Mouse (Mus musculus): ENCODE measurements around the gene Tstd1. TPM values are rescaled to one million over a fixed set of nuclear protein-coding genes. Genes with fewer than 3 reads are reported as not detected.
A peak's percentile ranks its signal among the peaks of the same experiment; 100 is the strongest.

Tstd1 gene
- polyA plus RNA-seq, 1 experiment from 2014 or later, result 11.7 TPM

DNA sequence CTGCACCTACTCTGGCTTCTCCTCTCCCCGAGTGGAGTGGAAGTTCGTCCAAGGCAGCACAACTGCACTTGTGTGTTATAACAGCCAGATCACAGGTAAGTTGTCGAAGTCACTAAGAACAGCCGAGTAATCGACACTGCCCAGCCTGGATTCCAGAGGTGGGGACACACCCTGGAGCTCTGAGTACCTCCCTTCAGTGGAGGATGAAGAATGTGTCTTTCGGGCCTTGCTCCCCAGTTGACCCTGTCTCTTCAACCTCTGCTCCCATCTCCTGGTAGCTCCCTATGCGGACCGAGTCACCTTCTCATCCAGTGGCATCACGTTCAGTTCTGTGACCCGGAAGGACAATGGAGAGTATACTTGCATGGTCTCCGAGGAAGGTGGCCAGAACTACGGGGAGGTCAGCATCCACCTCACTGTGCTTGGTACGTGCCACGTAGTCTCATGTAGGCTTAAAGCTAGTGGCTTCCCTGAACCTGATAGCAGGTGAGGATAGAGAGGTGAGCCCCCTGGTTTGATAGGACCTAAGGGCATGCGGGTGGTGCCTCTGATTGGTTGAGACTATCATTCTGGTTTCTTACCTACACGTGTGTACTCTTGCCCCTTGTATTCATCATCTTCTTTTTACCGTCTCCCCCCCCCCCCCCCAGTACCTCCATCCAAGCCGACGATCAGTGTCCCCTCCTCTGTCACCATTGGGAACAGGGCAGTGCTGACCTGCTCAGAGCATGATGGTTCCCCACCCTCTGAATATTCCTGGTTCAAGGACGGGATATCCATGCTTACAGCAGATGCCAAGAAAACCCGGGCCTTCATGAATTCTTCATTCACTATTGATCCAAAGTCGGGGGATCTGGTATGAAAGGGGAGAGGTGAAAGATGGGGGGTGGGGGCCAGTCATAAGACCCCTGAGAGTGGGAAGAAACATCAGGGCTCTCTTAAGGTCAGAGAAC, 42.2 kb downstream of the Tstd1 start:
- Histone ChIP-seq H3K27ac (no peak overlapping the region), H3K27me3 (no peaks in the 10 kb centered on the region), H3K4me2 (replicated peaks) (0 out of 2 replicates have a peak overlapping the region, but pooled peaks have one; percentile 9), H3K36me3 (no peaks in the 10 kb centered on the region), H3K9ac (replicated peaks) (no peak overlapping the region), H3K4me1 (replicated peaks) (peaks cover 12% of the 10 kb centered on the region), H3K4me3 (replicated peaks) (no peak overlapping the region), H3K9me3 (no peaks in the 10 kb centered on the region)
- no peak for ATAC-seq
- WGBS, result 93% methylated on average over 22 of the region's 22 CpGs

DNA sequence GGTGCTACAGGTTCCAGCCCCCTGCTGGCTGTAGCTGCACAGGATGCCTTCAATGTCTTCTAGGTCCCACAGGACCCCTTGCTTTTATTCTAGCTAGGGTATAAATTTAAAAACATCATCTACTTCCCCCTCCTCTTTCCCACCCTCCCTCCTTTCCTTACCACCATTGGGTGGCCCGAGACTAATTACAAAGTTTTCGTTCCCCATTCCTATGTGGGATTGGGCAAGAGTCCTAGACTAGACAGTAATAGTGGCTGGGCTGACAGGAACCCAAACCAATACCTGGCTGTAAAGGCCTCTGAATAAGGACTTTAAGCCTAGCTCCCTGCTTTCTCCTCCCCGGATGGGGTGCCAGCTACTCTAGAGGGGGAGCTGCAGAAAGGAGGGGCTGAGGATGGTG, 44.5 kb downstream of the Tstd1 start:
- H3K9ac ChIP-seq (replicated peaks), result no peak overlapping the region

DNA sequence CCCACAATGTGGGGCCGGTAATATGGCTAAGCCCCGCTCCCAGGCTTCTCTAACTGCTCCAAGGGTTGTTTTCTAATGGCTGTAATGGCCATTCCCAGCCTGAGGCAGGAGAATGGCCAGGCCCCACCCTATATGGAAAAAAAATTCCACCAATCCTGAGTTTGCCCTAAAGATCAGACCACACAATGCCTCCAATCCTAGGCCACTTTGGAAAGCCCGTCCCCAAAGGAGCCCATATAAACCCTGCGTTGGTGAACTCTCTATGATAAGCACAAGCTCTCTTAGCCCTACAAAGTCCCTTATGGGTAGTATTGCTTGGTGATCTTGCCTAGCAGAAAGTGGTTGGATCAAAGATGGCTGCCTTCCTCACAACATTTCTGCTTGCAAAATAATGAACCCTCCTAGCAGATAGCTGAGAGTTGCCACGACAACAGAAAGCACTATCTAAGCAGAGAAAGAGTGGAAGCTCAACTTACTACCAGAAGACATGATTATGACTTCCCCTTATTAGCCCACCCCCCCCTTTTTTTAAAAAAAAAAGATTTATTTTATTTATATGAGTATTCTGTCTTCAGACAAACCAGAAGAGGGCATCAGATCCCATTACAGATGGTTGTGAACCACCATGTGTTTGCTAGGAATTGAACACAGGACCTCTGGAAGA, 47.2 kb downstream of the Tstd1 start:
- no peak overlapping the region for H3K4me2 ChIP-seq (replicated peaks)
- no peaks in the 10 kb centered on the region for H3K4me1 ChIP-seq (replicated peaks)
- no peak for ATAC-seq
- H3K9me3 ChIP-seq, result no peaks in the 10 kb centered on the region
- WGBS, result 91% methylated on average over 5 of the region's 5 CpGs
- no peaks in the 10 kb centered on the region for H3K36me3 ChIP-seq
- H3K4me3 ChIP-seq (replicated peaks), result no peak overlapping the region
- H3K27ac ChIP-seq, result no peak overlapping the region
- no peak overlapping the region for H3K9ac ChIP-seq (replicated peaks)
- no peaks in the 10 kb centered on the region for H3K27me3 ChIP-seq

More for the DNA sequence above, 44.5 kb downstream of the Tstd1 start:
- Histone ChIP-seq H3K9me3 (no peaks in the 10 kb centered on the region), H3K4me3 (replicated peaks) (no peak overlapping the region), H3K4me2 (replicated peaks) (no peak overlapping the region), H3K27me3 (no peaks in the 10 kb centered on the region), H3K36me3 (no peaks in the 10 kb centered on the region), H3K27ac (no peak overlapping the region), H3K4me1 (replicated peaks) (peaks cover 12% of the 10 kb centered on the region)
- ATAC-seq, result no peak
- 97% methylated on average over 3 of the region's 3 CpGs for WGBS

DNA sequence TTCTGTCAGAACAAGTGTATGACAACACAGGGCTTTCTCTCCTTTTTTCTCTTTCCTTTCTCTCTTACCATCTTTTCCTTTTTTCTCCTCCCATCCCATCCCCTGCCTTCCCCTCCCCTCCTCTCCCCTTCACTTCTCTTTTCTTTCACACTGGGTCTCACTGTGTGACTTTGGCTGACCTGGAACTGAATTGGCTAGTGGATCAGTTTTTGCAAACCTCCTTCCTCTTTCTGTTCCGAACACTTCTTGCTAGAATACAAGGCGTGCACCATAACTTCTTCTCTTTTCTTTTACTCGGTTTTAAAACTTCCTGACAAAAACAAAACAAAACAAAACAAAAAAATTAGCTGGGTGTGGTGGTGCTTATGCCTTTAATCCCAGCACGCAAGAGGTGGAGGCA, 47.9 kb downstream of the Tstd1 start:
- H3K27me3 ChIP-seq, result no peaks in the 10 kb centered on the region
- no peaks in the 10 kb centered on the region for H3K9me3 ChIP-seq
- H3K27ac ChIP-seq, result no peak overlapping the region
- H3K9ac ChIP-seq (replicated peaks), result no peak overlapping the region
- H3K4me2 ChIP-seq (replicated peaks), result no peak overlapping the region
- 85% methylated on average over 4 of the region's 4 CpGs for WGBS
- H3K4me1 ChIP-seq (replicated peaks), result no peaks in the 10 kb centered on the region
- H3K36me3 ChIP-seq, result no peaks in the 10 kb centered on the region
- H3K4me3 ChIP-seq (replicated peaks), result no peak overlapping the region
- no peak for ATAC-seq

DNA sequence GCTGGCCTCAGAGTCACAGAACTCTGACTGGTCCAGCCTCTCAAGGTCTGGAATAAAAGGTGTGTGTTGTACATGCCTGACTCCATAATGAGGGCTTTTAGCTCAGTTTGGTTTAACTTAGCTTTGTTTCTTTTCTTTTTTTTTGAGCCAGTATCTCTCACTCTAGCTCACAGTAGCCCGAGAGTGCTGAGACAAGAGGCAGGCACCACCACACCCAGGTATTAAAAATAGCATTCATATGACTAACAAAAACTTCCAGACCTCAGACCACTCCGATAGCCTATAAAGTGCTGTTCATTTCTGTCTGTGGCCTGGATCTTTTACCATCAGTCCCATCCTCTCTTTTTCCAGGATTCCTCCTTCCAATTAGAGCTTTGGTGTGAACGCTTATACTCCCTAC, 51.0 kb downstream of the Tstd1 start:
- no peaks in the 10 kb centered on the region for H3K36me3 ChIP-seq
- no peak overlapping the region for H3K4me3 ChIP-seq (replicated peaks)
- no peaks in the 10 kb centered on the region for H3K4me1 ChIP-seq (replicated peaks)
- no peak overlapping the region for H3K27ac ChIP-seq
- H3K27me3 ChIP-seq, result no peaks in the 10 kb centered on the region
- no peak overlapping the region for H3K4me2 ChIP-seq (replicated peaks)
- H3K9ac ChIP-seq (replicated peaks), result no peak overlapping the region
- H3K9me3 ChIP-seq, result no peaks in the 10 kb centered on the region
- WGBS, result 94% methylated on average over 3 of the region's 3 CpGs
- no peak for ATAC-seq

Other genes starting within 250 kb of the Tstd1 start
- 17.0 and 23.0 TPM in 2 replicates for gene Pcp4l1, start 222.6 kb upstream of the Tstd1 start, polyA plus RNA-seq (2015; fragmentation: Nextera tagmentation; extraction: Ambion mirVana)
- 0.30 and 0.42 TPM in 2 replicates for gene Nr1i3, start 204.9 kb upstream of the Tstd1 start, polyA plus RNA-seq (2015; fragmentation: Nextera tagmentation; extraction: Ambion mirVana)
- gene Tomm40l, start 196.4 kb upstream of the Tstd1 start, polyA plus RNA-seq (2015; fragmentation: Nextera tagmentation; extraction: Ambion mirVana), result 33.5 and 37.9 TPM in 2 replicates
- 2.6 and 5.1 TPM in 2 replicates for gene Apoa2, start 193.8 kb upstream of the Tstd1 start, polyA plus RNA-seq (2015; fragmentation: Nextera tagmentation; extraction: Ambion mirVana)
- 20.2 and 20.8 TPM in 2 replicates for gene Fcer1g, start 184.5 kb upstream of the Tstd1 start, polyA plus RNA-seq (2015; fragmentation: Nextera tagmentation; extraction: Ambion mirVana)
- 6.5 and 7.4 TPM in 2 replicates for gene Adamts4, start 168.5 kb upstream of the Tstd1 start, polyA plus RNA-seq (2015; fragmentation: Nextera tagmentation; extraction: Ambion mirVana)
- gene Ndufs2, start 167.5 kb upstream of the Tstd1 start, polyA plus RNA-seq (2015; fragmentation: Nextera tagmentation; extraction: Ambion mirVana), result 231 and 234 TPM in 2 replicates
- 99.0 and 99.8 TPM in 2 replicates for gene B4galt3, start 148.5 kb upstream of the Tstd1 start, polyA plus RNA-seq (2015; fragmentation: Nextera tagmentation; extraction: Ambion mirVana)
- 56.0 and 56.4 TPM in 2 replicates for gene Ppox, start 137.7 kb upstream of the Tstd1 start, polyA plus RNA-seq (2015; fragmentation: Nextera tagmentation; extraction: Ambion mirVana)
- gene Usp21, start 130.9 kb upstream of the Tstd1 start, polyA plus RNA-seq (2015; fragmentation: Nextera tagmentation; extraction: Ambion mirVana), result 112 and 121 TPM in 2 replicates
- gene Ufc1, start 123.8 kb upstream of the Tstd1 start, polyA plus RNA-seq (2015; fragmentation: Nextera tagmentation; extraction: Ambion mirVana), result 112 and 126 TPM in 2 replicates
- 54.3 and 56.9 TPM in 2 replicates for gene Dedd, start 89.7 kb upstream of the Tstd1 start, polyA plus RNA-seq (2015; fragmentation: Nextera tagmentation; extraction: Ambion mirVana)
- gene Nit1, start 73.2 kb upstream of the Tstd1 start, polyA plus RNA-seq (2015; fragmentation: Nextera tagmentation; extraction: Ambion mirVana), result 57.5 and 61.3 TPM in 2 replicates
- gene Pfdn2, start 73.2 kb upstream of the Tstd1 start, polyA plus RNA-seq (2015; fragmentation: Nextera tagmentation; extraction: Ambion mirVana), result 166 and 177 TPM in 2 replicates
- gene Klhdc9, start 58.1 kb upstream of the Tstd1 start, polyA plus RNA-seq (2015; fragmentation: Nextera tagmentation; extraction: Ambion mirVana), result 4.2 and 4.6 TPM in 2 replicates
- 0.70 and 0.97 TPM in 2 replicates for gene Nectin4, start 48.8 kb upstream of the Tstd1 start, polyA plus RNA-seq (2015; fragmentation: Nextera tagmentation; extraction: Ambion mirVana)
- 0.63 TPM in 2 replicates for gene Arhgap30, start 29.9 kb upstream of the Tstd1 start, polyA plus RNA-seq (2015; fragmentation: Nextera tagmentation; extraction: Ambion mirVana)
- gene Usf1, start 7.6 kb upstream of the Tstd1 start, polyA plus RNA-seq (2015; fragmentation: Nextera tagmentation; extraction: Ambion mirVana), result 237 and 239 TPM in 2 replicates
- gene F11r, start 18.7 kb downstream of the Tstd1 start, polyA plus RNA-seq (2015; fragmentation: Nextera tagmentation; extraction: Ambion mirVana), result 8.3 and 9.7 TPM in 2 replicates
- gene Alyref2, start 84.6 kb downstream of the Tstd1 start, polyA plus RNA-seq (2015; fragmentation: Nextera tagmentation; extraction: Ambion mirVana), result 30.1 and 31.2 TPM in 2 replicates
- gene Itln1, start 116.4 kb downstream of the Tstd1 start, polyA plus RNA-seq (2015; fragmentation: Nextera tagmentation; extraction: Ambion mirVana), result not detected in 2 replicates
- gene Cd244a, start 140.3 kb downstream of the Tstd1 start, polyA plus RNA-seq (2015; fragmentation: Nextera tagmentation; extraction: Ambion mirVana), result not detected in 2 replicates
- not detected in 2 replicates for gene Ly9, start 188.5 kb downstream of the Tstd1 start, polyA plus RNA-seq (2015; fragmentation: Nextera tagmentation; extraction: Ambion mirVana)
- not detected in 2 replicates for gene Slamf7, start 234.2 kb downstream of the Tstd1 start, polyA plus RNA-seq (2015; fragmentation: Nextera tagmentation; extraction: Ambion mirVana)

Measured in midbrain, embryonic 13.5 days (tissue).